Mouse (Mus musculus): Measurements from ENCODE around the gene Npas2.

Gene Npas2

GRCm38 (mm10) chr1:39338831-39339230 is 145.3 kb downstream of the Npas2 start:
- no peak for DNase-seq

GRCm38 (mm10) chr1:39339455-39339854 is 145.9 kb downstream of the Npas2 start:
- no peak for DNase-seq

GRCm38 (mm10) chr1:39340156-39340555 is 146.6 kb downstream of the Npas2 start:
- DNase-seq, result no peak

GRCm38 (mm10) chr1:39340647-39341046 is 147.1 kb downstream of the Npas2 start:
- DNase-seq, result peak; percentile 52 to 66

- no peak for DNase-seq
Measured at GRCm38 (mm10) chr1:39341807-39342206, 148.3 kb downstream of the Npas2 start.

GRCm38 (mm10) chr1:39343242-39343641 is 149.7 kb downstream of the Npas2 start:
- DNase-seq, result no peak

- DNase-seq, result peak; percentile 34 to 51
Measured at GRCm38 (mm10) chr1:39344981-39345600, 151.6 kb downstream of the Npas2 start.

- no peak for DNase-seq
Measured at GRCm38 (mm10) chr1:39349001-39349400, 155.5 kb downstream of the Npas2 start.

- no peak for DNase-seq
Measured at GRCm38 (mm10) chr1:39349427-39349826, 155.9 kb downstream of the Npas2 start.

GRCm38 (mm10) chr1:39361754-39362514 is 168.4 kb downstream of the Npas2 start:
- peak; percentile 43 to 63 for DNase-seq

- DNase-seq, result no peak
Measured at GRCm38 (mm10) chr1:39362515-39362893, 169.0 kb downstream of the Npas2 start.

- DNase-seq, result no peak
Measured at GRCm38 (mm10) chr1:39365562-39365961, 172.0 kb downstream of the Npas2 start.

GRCm38 (mm10) chr1:39367045-39367444 is 173.5 kb downstream of the Npas2 start:
- no peak for DNase-seq

- DNase-seq, result peak; percentile 98 to 99
Measured at GRCm38 (mm10) chr1:39367601-39368266, 174.2 kb downstream of the Npas2 start, which contains the start of gene Rpl31. Gene Rpl31 (plus strand): TSS chr1:39367842.

GRCm38 (mm10) chr1:39368267-39368841 is 174.8 kb downstream of the Npas2 start:
- peak in 1 of 2 experiments; percentile 30 for DNase-seq

GRCm38 (mm10) chr1:39370431-39370830 is 176.9 kb downstream of the Npas2 start:
- no peak for DNase-seq

- DNase-seq, result no peak
Measured at GRCm38 (mm10) chr1:39372220-39372843, 178.8 kb downstream of the Npas2 start.

- DNase-seq, result no peak
Measured at GRCm38 (mm10) chr1:39373378-39373777, 179.8 kb downstream of the Npas2 start.

- DNase-seq, result no peak
Measured at GRCm38 (mm10) chr1:39374231-39374809, 180.8 kb downstream of the Npas2 start.

GRCm38 (mm10) chr1:39376121-39376520 is 182.6 kb downstream of the Npas2 start:
- DNase-seq, result no peak

GRCm38 (mm10) chr1:39376726-39377240 is 183.3 kb downstream of the Npas2 start:
- no peak for DNase-seq

GRCm38 (mm10) chr1:39378540-39378939 is 185.0 kb downstream of the Npas2 start:
- no peak for DNase-seq
